Mouse (Mus musculus) forebrain, embryonic 14.5 days (tissue): ENCODE measurements at regions not wholly inside any gene's neighbourhood (a gene's known extent, or its start where the extent isn't known, plus 50 kb on each side); places are given as distances from the start of the nearest gene placed in this dataset.
"Not testable (repeated sequence)": the region's sequence is repeated elsewhere in the genome, so short reads cannot be mapped to it uniquely, and the experiment has no call there.

ENCODE experiments used
- ATAC-seq: fragments of 200-750 bp; cut with Nextera tagmentation; 2 replicates; pipeline ENCODE4 v1.8.0; 2017; ENCODE audit warnings: mild to moderate bottlenecking, moderate library complexity
- DNase-seq: peaks from one replicate; pipeline ENCODE4 v3.0.0-alpha.2; 2015; ENCODE audit warnings: low spot score
- H3K27ac ChIP-seq: fragments of 300-500 bp; sonication (generic); 2 replicates; pipeline ENCODE4 v1.5.1; 2014; ENCODE audit warnings: low read depth, mild to moderate bottlenecking, control low read depth, low read length, moderate library complexity
- H3K27me3 ChIP-seq: fragments of 300-500 bp; sonication (generic); replicated peaks from 2 replicates; pipeline ENCODE4 v1.6.1; 2014; ENCODE audit warnings: low read length, control low read depth, mixed read lengths; ENCODE audit not compliant: control insufficient read depth, insufficient read depth
- H3K36me3 ChIP-seq: fragments of 300-500 bp; sonication (generic); 2 replicates; pipeline ENCODE4 v1.6.1; 2014; ENCODE audit warnings: low read length, control low read depth; ENCODE audit not compliant: control insufficient read depth, insufficient read depth
- H3K4me1 ChIP-seq: fragments of 300-500 bp; sonication (generic); 2 replicates; pipeline ENCODE4 v1.6.1; 2014; ENCODE audit warnings: antibody characterized with exemption, low read length, control low read depth; ENCODE audit not compliant: control insufficient read depth, insufficient read depth
- H3K4me2 ChIP-seq: fragments of 300-500 bp; sonication (generic); 2 replicates; pipeline ENCODE4 v1.6.1; 2014; ENCODE audit warnings: mild to moderate bottlenecking, control low read depth, low read length
- H3K4me3 ChIP-seq: fragments of 300-500 bp; sonication (generic); 2 replicates; pipeline ENCODE4 v1.5.1; 2014; ENCODE audit warnings: low read depth, low read length, control low read depth
- H3K9ac ChIP-seq: fragments of 300-500 bp; sonication (generic); 2 replicates; pipeline ENCODE4 v1.6.1; 2014; ENCODE audit warnings: mild to moderate bottlenecking, low read length, control low read depth, moderate library complexity
- H3K9me3 ChIP-seq: fragments of 300-500 bp; sonication (generic); replicated peaks from 2 replicates; pipeline ENCODE4 v1.6.1; 2016; ENCODE audit warnings: low read length, control low read depth, mixed read lengths; ENCODE audit not compliant: control insufficient read depth
- WGBS: fragments of 180-500 bp; shearing (Covaris S2); extraction: QIAGEN DNeasy Blood & Tissue Kit; methylation state at CpG from one replicate; pipeline ENCODE4 v1.1.7; 2014; 5-methylcytosine and 5-hydroxymethylcytosine counted together

DNA sequence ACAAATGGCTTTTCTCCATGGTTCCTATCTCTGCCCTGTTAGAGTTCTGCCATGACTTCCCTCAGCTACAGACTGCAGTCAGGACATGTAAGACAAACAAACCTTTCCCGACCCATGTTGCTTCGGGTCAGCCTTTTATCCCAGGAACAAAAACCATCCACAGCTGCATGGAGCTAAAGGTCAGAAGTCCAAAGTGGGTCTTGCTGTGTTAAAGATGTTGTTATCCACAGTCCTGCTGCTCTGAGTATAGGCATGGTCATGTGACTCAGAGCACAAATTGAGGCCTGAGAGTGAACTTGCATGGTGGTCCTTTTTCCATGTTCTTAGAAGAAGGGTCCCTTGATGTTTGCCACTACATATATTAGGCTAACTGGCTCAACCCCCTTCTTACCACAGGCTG lies 296.5 kb upstream of the Cdh4 start:
- ATAC-seq (no peak), DNase-seq (no peak)
- no peak overlapping the region for H3K4me3 ChIP-seq
- no peaks in the 10 kb centered on the region for H3K36me3 ChIP-seq
- H3K27ac ChIP-seq: no peak overlapping the region
- no peaks in the 10 kb centered on the region for H3K4me1 ChIP-seq
- H3K9ac ChIP-seq: no peak overlapping the region
- WGBS: 77% methylated on average over 2 of the region's 2 CpGs
- no peaks in the 10 kb centered on the region for H3K9me3 ChIP-seq
- H3K4me2 ChIP-seq: no peak overlapping the region
- H3K27me3 ChIP-seq: no peaks in the 10 kb centered on the region

DNA sequence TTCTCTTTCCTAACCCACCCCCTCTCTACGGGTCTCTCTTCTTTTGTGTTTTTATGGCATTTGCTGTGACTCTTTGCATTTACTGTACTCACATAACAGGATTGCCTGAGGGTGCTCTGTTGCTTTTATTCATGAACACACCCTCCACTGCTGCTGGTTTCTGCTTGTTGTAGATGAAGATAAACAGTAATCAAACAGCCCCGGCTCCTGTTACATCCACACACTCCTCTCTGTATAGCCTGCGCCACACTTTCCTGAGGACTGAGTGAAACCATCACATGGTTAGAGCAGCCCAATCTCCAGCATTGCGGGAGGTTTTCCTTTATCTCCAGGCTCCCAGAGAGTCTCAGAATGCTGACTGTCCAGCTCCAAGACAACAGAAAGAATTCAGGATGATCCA lies 296.0 kb upstream of the Cdh4 start:
- Histone ChIP-seq H3K27ac (no peak overlapping the region), H3K9ac (no peak overlapping the region), H3K4me1 (no peaks in the 10 kb centered on the region), H3K9me3 (no peaks in the 10 kb centered on the region), H3K36me3 (no peaks in the 10 kb centered on the region), H3K27me3 (no peaks in the 10 kb centered on the region), H3K4me2 (no peak overlapping the region), H3K4me3 (no peak overlapping the region)
- no peak for DNase-seq
- no peak for ATAC-seq
- WGBS: 78% methylated on average over 4 of the region's 4 CpGs

DNA sequence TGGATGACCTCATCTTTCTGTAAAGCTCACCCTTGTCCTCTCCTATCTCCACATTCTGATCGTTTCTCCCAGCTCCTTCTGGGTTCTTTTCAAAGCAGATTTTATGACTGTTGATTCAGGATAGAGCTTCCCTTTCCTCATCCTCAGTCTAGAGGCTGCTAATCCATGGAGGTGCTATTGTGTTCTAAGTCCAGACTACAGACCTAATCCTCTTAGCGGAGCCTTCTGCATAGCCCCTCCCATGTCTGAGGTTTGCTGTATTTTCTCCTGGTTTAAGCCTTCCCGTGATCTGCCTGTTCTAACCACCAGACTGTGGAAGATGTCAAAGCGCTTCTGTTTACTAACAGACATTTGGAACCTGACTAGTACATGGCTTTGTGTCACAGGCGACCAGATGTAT lies 294.0 kb upstream of the Cdh4 start:
- Histone ChIP-seq H3K27me3 (no peaks in the 10 kb centered on the region), H3K4me3 (no peak overlapping the region), H3K9ac (no peak overlapping the region), H3K4me2 (no peak overlapping the region), H3K36me3 (no peaks in the 10 kb centered on the region), H3K27ac (no peak overlapping the region), H3K9me3 (no peaks in the 10 kb centered on the region), H3K4me1 (no peaks in the 10 kb centered on the region)
- DNase-seq (no peak), ATAC-seq (no peak)
- 35% methylated on average over 5 of the region's 5 CpGs for WGBS

DNA sequence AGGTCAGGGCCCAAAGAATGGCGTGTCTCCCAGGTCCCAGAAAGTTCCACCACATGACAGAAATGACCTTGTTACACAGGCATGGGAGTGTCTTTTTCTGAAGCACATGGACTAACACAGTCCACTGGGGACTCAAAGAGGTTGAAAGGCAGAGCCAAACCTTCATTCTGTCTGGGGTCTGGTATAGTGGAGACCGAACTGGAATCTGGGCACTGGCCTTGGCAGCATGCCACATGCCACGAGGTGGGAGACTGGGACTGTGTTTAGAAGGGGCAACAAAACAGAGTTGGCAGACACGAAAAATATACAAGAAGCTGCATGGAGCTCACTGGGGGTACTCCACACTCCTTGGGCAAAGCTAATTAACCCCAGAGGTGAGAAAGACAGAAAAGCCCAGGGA lies 293.6 kb upstream of the Cdh4 start:
- ATAC-seq: no peak
- Histone ChIP-seq H3K27ac (no peak overlapping the region), H3K9ac (no peak overlapping the region), H3K9me3 (no peaks in the 10 kb centered on the region), H3K4me1 (no peaks in the 10 kb centered on the region), H3K36me3 (no peaks in the 10 kb centered on the region), H3K27me3 (no peaks in the 10 kb centered on the region), H3K4me2 (no peak overlapping the region), H3K4me3 (no peak overlapping the region)
- 27% methylated on average over 4 of the region's 4 CpGs for WGBS
- DNase-seq: peak; percentile 20

DNA sequence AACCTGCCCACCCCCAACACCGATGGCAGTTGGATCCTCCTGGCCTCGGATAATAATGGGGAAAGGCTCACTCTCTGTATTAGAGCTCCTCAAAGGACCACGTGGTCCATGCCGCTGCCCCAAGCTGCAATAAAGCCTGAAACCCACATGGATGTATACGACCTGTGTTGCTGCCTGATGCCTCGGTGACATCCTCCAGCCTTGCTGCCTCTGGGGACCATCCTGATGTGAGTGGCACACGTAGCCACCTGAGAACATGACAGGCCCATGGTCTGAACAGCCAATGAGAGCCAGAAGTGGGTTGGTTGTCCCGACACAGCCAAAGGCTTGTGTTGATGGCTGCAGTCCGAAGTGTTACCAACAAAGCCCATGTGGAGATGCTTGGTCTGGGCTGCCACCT lies 283.4 kb upstream of the Cdh4 start:
- WGBS: 94% methylated on average over 9 of the region's 9 CpGs
- no peak overlapping the region for H3K4me2 ChIP-seq
- no peak overlapping the region for H3K9ac ChIP-seq
- no peaks in the 10 kb centered on the region for H3K36me3 ChIP-seq
- H3K4me1 ChIP-seq: no peaks in the 10 kb centered on the region
- H3K4me3 ChIP-seq: no peak overlapping the region
- H3K27me3 ChIP-seq: no peaks in the 10 kb centered on the region
- no peaks in the 10 kb centered on the region for H3K9me3 ChIP-seq
- no peak for ATAC-seq
- no peak overlapping the region for H3K27ac ChIP-seq
- no peak for DNase-seq

DNA sequence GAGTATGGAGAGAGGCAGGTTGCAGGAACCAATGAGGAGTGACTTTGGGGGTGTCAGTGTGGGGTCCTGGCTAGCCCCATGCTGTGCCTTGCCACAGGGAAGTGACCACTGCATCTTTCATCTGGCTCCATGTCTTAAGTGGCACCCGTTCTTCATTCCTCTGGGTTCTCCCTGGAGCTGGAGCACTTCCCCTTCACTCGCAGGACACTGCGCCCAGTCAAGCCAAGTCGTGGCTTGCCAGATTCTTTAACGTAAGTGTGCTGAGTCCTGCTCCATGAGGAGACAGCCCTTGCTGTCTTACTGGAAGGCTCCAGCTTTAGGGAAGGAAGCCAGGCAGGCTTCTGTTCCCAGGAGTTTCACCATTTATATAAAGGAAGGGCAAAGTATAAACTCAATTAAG lies 279.1 kb upstream of the Cdh4 start:
- 89% methylated on average over 5 of the region's 5 CpGs for WGBS
- H3K27ac ChIP-seq: no peak overlapping the region
- no peaks in the 10 kb centered on the region for H3K4me1 ChIP-seq
- no peaks in the 10 kb centered on the region for H3K9me3 ChIP-seq
- no peak overlapping the region for H3K9ac ChIP-seq
- no peaks in the 10 kb centered on the region for H3K27me3 ChIP-seq
- no peak overlapping the region for H3K4me3 ChIP-seq
- H3K36me3 ChIP-seq: no peaks in the 10 kb centered on the region
- DNase-seq (no peak), ATAC-seq (no peak)
- H3K4me2 ChIP-seq: no peak overlapping the region

DNA sequence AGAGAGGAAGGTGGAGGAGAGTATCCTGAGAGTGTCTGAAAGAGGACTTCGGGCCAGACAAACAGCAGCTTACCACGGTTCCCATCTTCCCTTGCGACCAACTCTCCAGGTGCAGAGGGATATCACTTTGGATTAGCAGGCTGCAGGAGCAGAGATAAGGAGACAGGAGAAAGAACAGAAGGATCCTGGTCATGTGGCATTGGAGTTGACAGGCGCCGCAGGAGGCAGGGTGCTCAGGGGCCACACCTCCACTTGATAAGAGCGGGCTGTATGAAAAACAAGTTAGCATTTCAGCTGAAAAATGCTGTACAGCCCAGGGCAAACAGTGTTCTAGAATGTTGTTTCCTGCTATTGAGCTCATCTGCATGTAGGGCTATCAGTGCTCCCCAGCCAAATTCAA lies 272.1 kb upstream of the Cdh4 start:
- Histone ChIP-seq H3K9me3 (no peaks in the 10 kb centered on the region), H3K4me1 (no peaks in the 10 kb centered on the region), H3K27me3 (no peaks in the 10 kb centered on the region), H3K36me3 (no peaks in the 10 kb centered on the region), H3K27ac (no peak overlapping the region), H3K4me3 (no peak overlapping the region), H3K4me2 (no peak overlapping the region), H3K9ac (no peak overlapping the region)
- DNase-seq (no peak), ATAC-seq (no peak)
- 76% methylated on average over 6 of the region's 6 CpGs for WGBS

DNA sequence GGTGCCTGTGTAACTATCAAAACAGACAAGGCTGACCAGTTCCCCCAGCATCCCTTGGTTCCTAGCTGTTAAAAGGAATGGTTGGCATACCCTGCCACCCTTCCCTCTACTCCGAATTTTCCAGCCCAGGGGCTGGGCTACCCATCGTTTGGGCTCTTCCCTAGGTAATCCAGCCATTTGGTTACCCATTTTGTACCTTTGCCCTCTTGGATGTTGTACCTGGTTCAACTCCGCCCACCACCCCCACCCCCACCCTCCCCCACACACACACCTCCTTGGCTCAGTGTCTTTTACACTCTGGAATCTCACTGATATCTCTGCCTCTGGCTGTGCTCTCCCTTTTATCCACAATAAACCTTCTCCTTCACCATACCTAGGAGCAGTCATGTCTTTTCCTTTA lies 271.6 kb upstream of the Cdh4 start:
- Histone ChIP-seq H3K27me3 (no peaks in the 10 kb centered on the region), H3K27ac (no peak overlapping the region), H3K4me1 (no peaks in the 10 kb centered on the region), H3K9me3 (no peaks in the 10 kb centered on the region), H3K4me2 (no peak overlapping the region), H3K36me3 (no peaks in the 10 kb centered on the region), H3K9ac (no peak overlapping the region), H3K4me3 (no peak overlapping the region)
- ATAC-seq: no peak
- no peak for DNase-seq
- 68% methylated on average over 3 of the region's 3 CpGs for WGBS

DNA sequence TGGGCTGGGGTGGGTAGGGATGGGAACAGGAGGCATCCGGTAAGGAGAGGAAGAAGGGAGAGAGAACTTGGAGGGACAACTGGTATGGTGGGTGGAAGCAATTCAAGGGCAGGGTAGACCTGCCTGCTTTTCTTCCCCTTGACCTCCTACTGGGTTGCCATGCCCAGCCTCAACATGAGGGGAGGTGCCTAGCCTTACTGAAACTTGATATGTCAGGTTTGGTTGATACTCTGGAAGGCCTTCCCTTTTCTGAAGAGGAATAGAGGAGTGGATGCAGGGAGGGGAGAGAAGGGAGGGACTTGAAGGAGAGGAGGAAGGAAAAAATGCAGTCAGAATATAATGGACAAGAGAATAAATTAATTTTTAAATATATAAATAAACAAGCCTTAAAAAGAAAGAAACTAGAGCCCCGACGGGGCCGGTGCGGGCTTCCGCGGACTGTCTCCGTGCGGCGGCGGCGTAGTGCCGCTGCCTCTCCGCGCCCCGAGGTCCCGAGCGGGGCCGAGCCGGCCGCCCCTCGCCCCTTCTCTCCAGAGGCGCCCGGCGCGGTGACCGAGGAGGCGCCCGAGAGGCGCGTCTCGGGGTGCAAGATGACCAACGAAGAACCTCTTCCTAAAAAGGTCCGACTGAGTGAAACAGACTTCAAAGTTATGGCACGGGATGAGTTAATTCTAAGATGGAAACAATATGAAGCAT lies 265.2 kb upstream of the Cdh4 start:
- H3K9ac ChIP-seq, H3K27ac ChIP-seq, ATAC-seq, H3K36me3 ChIP-seq, H3K4me3 ChIP-seq, H3K4me1 ChIP-seq, H3K27me3 ChIP-seq, DNase-seq, H3K9me3 ChIP-seq: not testable (repeated sequence)
- peak overlapping the region; percentile 38; the same call in 1 of the 2 replicates for H3K4me2 ChIP-seq
- 4% methylated on average over 31 of the region's 35 CpGs for WGBS
